Mouse (Mus musculus): Measurements from ENCODE around the gene Pigh.

Gene Pigh

GRCm38 (mm10) chr12:79089182-79089812 is at the start of gene Pigh:
TSS of gene Pigh (minus strand) at chr12:79089651.
- DNase-seq = peak; percentile 89 to 93

GRCm38 (mm10) chr12:79138999-79139398 is 49.5 kb upstream of the Pigh start:
- DNase-seq = no peak

GRCm38 (mm10) chr12:79136949-79137348 is 47.5 kb upstream of the Pigh start:
- no peak for DNase-seq

- no peak for DNase-seq
These were observed 45.7 kb upstream of the Pigh start for GRCm38 (mm10) chr12:79135105-79135504.

GRCm38 (mm10) chr12:79134676-79135075 is 45.2 kb upstream of the Pigh start:
- no peak for DNase-seq

- peak in 1 of 2 experiments; percentile 4 for DNase-seq
These were observed 42.4 kb upstream of the Pigh start for GRCm38 (mm10) chr12:79131706-79132460.

- DNase-seq = peak; percentile 9 to 13
These were observed 41.8 kb upstream of the Pigh start for GRCm38 (mm10) chr12:79131178-79131675.

GRCm38 (mm10) chr12:79130299-79131177 is 41.1 kb upstream of the Pigh start, which contains the start of gene Arg2:
TSS of gene Arg2 (plus strand) at chr12:79130777.
- DNase-seq = peak; percentile 84 to 86

- DNase-seq = no peak
These were observed 33.4 kb upstream of the Pigh start for GRCm38 (mm10) chr12:79122820-79123219.

- DNase-seq = no peak
These were observed 29.5 kb upstream of the Pigh start for GRCm38 (mm10) chr12:79118991-79119390.

- no peak for DNase-seq
These were observed 15.9 kb upstream of the Pigh start for GRCm38 (mm10) chr12:79105312-79105711.

- no peak for DNase-seq
These were observed 15.1 kb upstream of the Pigh start for GRCm38 (mm10) chr12:79104544-79104943.

- no peak for DNase-seq
These were observed 14.3 kb upstream of the Pigh start for GRCm38 (mm10) chr12:79103773-79104172.

- peak; percentile 35 to 60 for DNase-seq
These were observed 7.8 kb upstream of the Pigh start for GRCm38 (mm10) chr12:79097106-79097752.

- peak; percentile 18 to 30 for DNase-seq
These were observed 3.1 kb upstream of the Pigh start for GRCm38 (mm10) chr12:79092569-79092968.

GRCm38 (mm10) chr12:79073362-79073761 is 16.1 kb downstream of the Pigh start:
- no peak for DNase-seq

GRCm38 (mm10) chr12:79072576-79072975 is 16.9 kb downstream of the Pigh start:
- DNase-seq = no peak

GRCm38 (mm10) chr12:79070736-79071333 is 18.6 kb downstream of the Pigh start:
- no peak for DNase-seq

GRCm38 (mm10) chr12:79069916-79070315 is 19.5 kb downstream of the Pigh start:
- no peak for DNase-seq

GRCm38 (mm10) chr12:79069187-79069608 is 20.3 kb downstream of the Pigh start:
- DNase-seq = no peak

- DNase-seq = no peak
These were observed 21.1 kb downstream of the Pigh start for GRCm38 (mm10) chr12:79068306-79068705.

- no peak for DNase-seq
These were observed 21.9 kb downstream of the Pigh start for GRCm38 (mm10) chr12:79067526-79067925.
